9 mouse cellular contexts compared by ENCODE assay signal in genomic region chr3:130053340-130054066, GRCm38 (mm10). TPM values are rescaled to one million over a fixed set of nuclear protein-coding genes. Genes with fewer than 3 reads are reported as not detected.
A peak's percentile ranks its signal among the peaks of the same experiment; 100 is the strongest.
DNase-seq lines count a peak whose midpoint lies in the region; ATAC-seq and TF ChIP-seq lines count a peak whose summit lies in the region.
"Had no signal": no experiment of that assay in that cellular context is flagged by ENCODE, and none has a peak within 500 bp of the region (broad histone marks: within the 10 kb centered on the region; RNA-seq: fewer than 3 reads in every experiment).

No protein-coding gene starts in this region.

- peaks cover 42% of the 10 kb centered on the region for H3K4me1 ChIP-seq in kidney, embryonic 14.5 days (ENCODE audit: control insufficient read depth, insufficient read depth, low read length)

- H3K27me3 ChIP-seq in kidney, embryonic 14.5 days (ENCODE audit: control insufficient read depth, insufficient read depth, low read length) = no peaks in the 10 kb centered on the region

- DNase-seq in frontal cortex, postnatal 14 days (ENCODE audit: low spot score in 2 of 2) = no peak
- DNase-seq in left cerebral cortex, adult 2 months (ENCODE audit: extremely low spot score in 1 of 2, low spot score in 2 of 2) = no peak
- no peak for DNase-seq in left cerebral cortex, adult 9 months (ENCODE audit: low spot score in 2 of 2)
- peak; percentile 8 for DNase-seq in brain, embryonic 14.5 days (ENCODE audit: low read depth)
- DNase-seq in retina, embryonic 14.5 days (ENCODE audit: low spot score) = no peak
- DNase-seq in testis, postnatal 14 days (ENCODE audit: low spot score) = no peak

- H3K4me3 ChIP-seq in left cerebral cortex, adult 2 months = no peak overlapping the region
- no peak overlapping the region for H3K4me3 ChIP-seq in kidney, embryonic 14.5 days (ENCODE audit: low read length)

- no peaks in the 10 kb centered on the region for H3K9me3 ChIP-seq in kidney, embryonic 14.5 days (ENCODE audit: control insufficient read depth, low read length)

- intact Hi-C loops in left cerebral cortex, adult 2 months (cut with DNase I) = no loop called here

- no peaks in the 10 kb centered on the region for H3K36me3 ChIP-seq in kidney, embryonic 14.5 days (ENCODE audit: control insufficient read depth, insufficient read depth, low read length)

- H3K4me2 ChIP-seq in kidney, embryonic 14.5 days (replicated peaks; ENCODE audit: low read depth, low read length) = no peak overlapping the region
- H3K4me2 ChIP-seq: hindbrain, embryonic 14.5 days had no signal

- TF ChIP-seq POLR2A in brain, embryonic 14.5 days (IDR thresholded peaks at IDR 0.05; ENCODE audit: borderline replicate concordance, extremely low read depth, insufficient read depth, insufficient read length, poor library complexity, severe bottlenecking) = no peak

- no peak for TF ChIP-seq CTCF in left cerebral cortex, adult 2 months (IDR thresholded peaks at IDR 0.05)
- no peak for TF ChIP-seq CTCF in brain, embryonic 14.5 days (IDR thresholded peaks at IDR 0.05; ENCODE audit: borderline replicate concordance, extremely low read depth, insufficient read depth, insufficient read length)

- H3K27ac ChIP-seq in left cerebral cortex, adult 2 months = peak overlapping the region; percentile 44
- no peak overlapping the region; the same call in 1 of the 2 replicates for H3K27ac ChIP-seq in kidney, embryonic 14.5 days (ENCODE audit: low read depth, low read length)
- H3K27ac ChIP-seq: hindbrain, embryonic 14.5 days had no signal

- ATAC-seq in frontal cortex, adult (ENCODE audit: low TSS enrichment) = peak; percentile 17
- peak; percentile 86 for ATAC-seq in kidney, embryonic 14.5 days (ENCODE audit: low FRiP score, low TSS enrichment)

- WGBS in kidney, embryonic 14.5 days = 16% methylated on average over 10 of the region's 10 CpGs

- no peak overlapping the region for H3K9ac ChIP-seq in kidney, embryonic 14.5 days (ENCODE audit: low read depth, low read length)
- H3K9ac ChIP-seq: hindbrain, embryonic 14.5 days had no signal

RNA-seq across cellular contexts. Expression of gene Sec24b, which starts 7.8 kb away (rescaled TPM):
- 10 to 100 TPM; 58.4 to 70.0 TPM for total RNA-seq in left cerebral cortex, adult 2 months (2021)
- 60.9 and 82.0 TPM in 2 replicates for polyA plus RNA-seq in brain, embryonic 14.5 days (2012; rRNA removed)
- 26.2 and 40.4 TPM in 2 replicates for polyA plus RNA-seq in kidney, embryonic 14.5 days (2014; fragmentation: Nextera tagmentation; extraction: Ambion mirVana)
